Mouse (Mus musculus): ENCODE results near the gene Gm10424.
"Not testable (repeated sequence)": the region's sequence is repeated elsewhere in the genome, so short reads cannot be mapped to it uniquely, and the experiment has no call there.

The Gm10424 gene

GRCm38 (mm10) chr5:95272668-95273067, at the start of gene Gm10424:
TSS of gene Gm10424 (minus strand) at chr5:95272768.
- CTCF ChIA-PET, POLR2A ChIA-PET: not testable (repeated sequence)

GRCm38 (mm10) chr5:95305611-95306010, 33.0 kb upstream of the Gm10424 start, which contains the start of gene Gm3259:
TSS of gene Gm3259 (plus strand) at chr5:95305911.
- CTCF ChIA-PET, POLR2A ChIA-PET: not testable (repeated sequence)
